Mouse (Mus musculus): Measurements from ENCODE around the gene Pepd. TPM values are rescaled to one million over a fixed set of nuclear protein-coding genes. Genes with fewer than 3 reads are reported as not detected.

The Pepd gene
- polyA plus RNA-seq, 1 experiment from 2014 or later: 128 TPM

- DNase-seq (ENCODE audit: low read depth, low spot score): no peak
- H3K27me3 ChIP-seq: no peaks in the 10 kb centered on the region
- ATAC-seq: peak; percentile 53
- in situ Hi-C loops (cut with MboI; ENCODE audit: low pct_unique_long_range_greater_than_20kb): loop anchor here (10.0 kb wide), 1 partner anchor 195 kb away; no protein-coding TSS in a partner anchor
- ChIA-PET POLR2A (interaction anchor here (0.8 kb wide), 2 partner anchors 9 to 13 kb away, joined by 3 read pairs; no protein-coding TSS in a partner anchor), CTCF (interaction anchor here (1.3 kb wide), 1 partner anchor 16 kb away, joined by 3 read pairs; no protein-coding TSS in a partner anchor)
- TF ChIP-seq CTCF (IDR thresholded peaks at IDR 0.05): no peak
Measured at GRCm38 (mm10) chr7:34929614-34930262, 17.6 kb downstream of the Pepd start.

GRCm38 (mm10) chr7:34930263-34930757, 18.1 kb downstream of the Pepd start:
- ChIA-PET POLR2A (interaction anchor here (0.8 kb wide), 1 partner anchor 9 kb away, joined by 3 read pairs; no protein-coding TSS in a partner anchor), CTCF (interaction anchor here (1.2 to 1.3 kb wide), 2 partner anchors 15 to 16 kb away, joined by 3 read pairs; no protein-coding TSS in a partner anchor)
- in situ Hi-C loops (cut with MboI; ENCODE audit: low pct_unique_long_range_greater_than_20kb): loop anchor here (10.0 kb wide), 1 partner anchor 194 kb away; no protein-coding TSS in a partner anchor
- TF ChIP-seq CTCF (IDR thresholded peaks at IDR 0.05): no peak
- no peaks in the 10 kb centered on the region for H3K27me3 ChIP-seq
- DNase-seq (ENCODE audit: low read depth, low spot score) (no peak), ATAC-seq (no peak)

- CTCF ChIA-PET: no interaction called here
- ATAC-seq (no peak), DNase-seq (ENCODE audit: low read depth, low spot score) (no peak)
- in situ Hi-C loops (cut with MboI; ENCODE audit: low pct_unique_long_range_greater_than_20kb): loop anchor here (10.0 kb wide), 1 partner anchor 192 kb away; no protein-coding TSS in a partner anchor
- H3K27me3 ChIP-seq: no peaks in the 10 kb centered on the region
- POLR2A ChIA-PET: no interaction called here
- TF ChIP-seq CTCF (IDR thresholded peaks at IDR 0.05): no peak
Measured at GRCm38 (mm10) chr7:34932631-34933030, 20.5 kb downstream of the Pepd start.

- ATAC-seq (no peak), DNase-seq (ENCODE audit: low read depth, low spot score) (no peak)
- POLR2A ChIA-PET: interaction anchor here (0.7 kb wide), 1 partner anchor 86 kb away, joined by 7 read pairs; no protein-coding TSS in a partner anchor
- no peak for TF ChIP-seq CTCF (IDR thresholded peaks at IDR 0.05)
- H3K27me3 ChIP-seq: no peaks in the 10 kb centered on the region
- in situ Hi-C loops (cut with MboI; ENCODE audit: low pct_unique_long_range_greater_than_20kb): loop anchor here (10.0 kb wide), 1 partner anchor 192 kb away; no protein-coding TSS in a partner anchor
- CTCF ChIA-PET: interaction anchor here (1.1 kb wide), 1 partner anchor 14 kb away, joined by 4 read pairs; no protein-coding TSS in a partner anchor
Measured at GRCm38 (mm10) chr7:34933142-34933541, 21.0 kb downstream of the Pepd start.

GRCm38 (mm10) chr7:34936347-34936746, 24.2 kb downstream of the Pepd start:
- CTCF ChIA-PET: interaction anchor here (1.8 kb wide), 1 partner anchor 17 kb away, joined by 6 read pairs; no protein-coding TSS in a partner anchor
- in situ Hi-C loops (cut with MboI; ENCODE audit: low pct_unique_long_range_greater_than_20kb): loop anchor here (10.0 kb wide), 1 partner anchor 188 kb away; no protein-coding TSS in a partner anchor
- H3K27me3 ChIP-seq: no peaks in the 10 kb centered on the region
- DNase-seq (ENCODE audit: low read depth, low spot score) (no peak), ATAC-seq (no peak)
- POLR2A ChIA-PET: interaction anchor here (0.6 kb wide), 1 partner anchor 138 kb away, joined by 8 read pairs; no protein-coding TSS in a partner anchor
- TF ChIP-seq CTCF (IDR thresholded peaks at IDR 0.05): no peak

- TF ChIP-seq CTCF (IDR thresholded peaks at IDR 0.05): no peak
- in situ Hi-C loops (cut with MboI; ENCODE audit: low pct_unique_long_range_greater_than_20kb): loop anchor here (10.0 kb wide), 1 partner anchor 186 kb away; no protein-coding TSS in a partner anchor
- DNase-seq (ENCODE audit: low read depth, low spot score) (no peak), ATAC-seq (peak; percentile 5)
- no peaks in the 10 kb centered on the region for H3K27me3 ChIP-seq
- ChIA-PET POLR2A (interaction anchor here (0.5 to 1.3 kb wide), 4 partner anchors 8 to 25 kb away, joined by 3 read pairs; no protein-coding TSS in a partner anchor), CTCF (interaction anchor here (0.8 to 1.3 kb wide), 2 partner anchors 13 to 112 kb away, joined by 3 to 4 read pairs; no protein-coding TSS in a partner anchor)
Measured at GRCm38 (mm10) chr7:34938636-34939261, 26.6 kb downstream of the Pepd start.

- in situ Hi-C loops (cut with MboI; ENCODE audit: low pct_unique_long_range_greater_than_20kb): loop anchor here (10.0 kb wide), 1 partner anchor 185 kb away; no protein-coding TSS in a partner anchor
- CTCF ChIA-PET: interaction anchor here (0.8 kb wide), 1 partner anchor 113 kb away, joined by 4 read pairs; no protein-coding TSS in a partner anchor
- ATAC-seq (peak; percentile 99), DNase-seq (ENCODE audit: low read depth, low spot score) (peak; percentile 95)
- POLR2A ChIA-PET: interaction anchor here (0.5 to 1.3 kb wide), 3 partner anchors 9 to 25 kb away, joined by 3 to 4 read pairs (median 3); no protein-coding TSS in a partner anchor
- no peak for TF ChIP-seq CTCF (IDR thresholded peaks at IDR 0.05)
- H3K27me3 ChIP-seq: no peaks in the 10 kb centered on the region
Measured at GRCm38 (mm10) chr7:34939262-34939951, 27.2 kb downstream of the Pepd start.

GRCm38 (mm10) chr7:34939952-34940312, 27.8 kb downstream of the Pepd start:
- TF ChIP-seq CTCF (IDR thresholded peaks at IDR 0.05): no peak
- POLR2A ChIA-PET: interaction anchor here (1.1 kb wide), 1 partner anchor 15 kb away, joined by 4 read pairs; no protein-coding TSS in a partner anchor

GRCm38 (mm10) chr7:34943581-34944123, 31.5 kb downstream of the Pepd start:
- no peak for TF ChIP-seq CTCF (IDR thresholded peaks at IDR 0.05)
- DNase-seq (ENCODE audit: low read depth, low spot score): no peak
- ChIA-PET POLR2A (no interaction called here), CTCF (interaction anchor here (1.3 to 1.4 kb wide), 2 partner anchors 28 to 58 kb away, joined by 3 read pairs; no protein-coding TSS in a partner anchor)
- H3K27me3 ChIP-seq: no peaks in the 10 kb centered on the region
- in situ Hi-C loops (cut with MboI; ENCODE audit: low pct_unique_long_range_greater_than_20kb): no loop called here
- ATAC-seq: no peak

More at GRCm38 (mm10) chr7:34939952-34940312, 27.8 kb downstream of the Pepd start:
- ATAC-seq (no peak), DNase-seq (ENCODE audit: low read depth, low spot score) (no peak)
- no peaks in the 10 kb centered on the region for H3K27me3 ChIP-seq
- CTCF ChIA-PET: no interaction called here
- in situ Hi-C loops (cut with MboI; ENCODE audit: low pct_unique_long_range_greater_than_20kb): loop anchor here (10.0 kb wide), 1 partner anchor 185 kb away; no protein-coding TSS in a partner anchor
